Mouse (Mus musculus): Measurements from ENCODE around the gene Gm6482. TPM values are rescaled to one million over a fixed set of nuclear protein-coding genes. Genes with fewer than 3 reads are reported as not detected.

Gm6482 gene
- polyA plus RNA-seq (2012; rRNA removed) = not detected in 2 replicates

DNA sequence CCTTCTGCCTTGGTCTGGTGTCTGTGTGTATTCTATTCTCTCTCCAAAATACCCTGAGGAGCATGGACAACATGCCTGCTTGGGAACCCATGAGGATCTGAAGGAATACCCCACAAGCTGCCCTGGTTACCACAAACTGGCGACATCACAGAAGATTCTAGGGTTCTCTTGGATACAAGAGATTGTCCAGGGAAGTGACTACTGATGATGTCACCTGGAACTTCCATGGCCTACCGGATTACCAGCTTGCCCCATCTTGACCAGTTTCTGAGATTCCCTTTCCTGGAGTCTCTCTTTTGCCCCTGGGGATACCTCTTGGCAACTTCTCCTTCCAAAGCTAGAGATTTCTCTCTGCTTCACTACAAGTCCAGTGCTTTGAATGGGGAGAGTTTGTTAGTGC, at the start of gene Gm6482:
Gene Gm6482, minus strand, starts transcription at position 101 of the 400 bp plus-strand sequence.

DNA sequence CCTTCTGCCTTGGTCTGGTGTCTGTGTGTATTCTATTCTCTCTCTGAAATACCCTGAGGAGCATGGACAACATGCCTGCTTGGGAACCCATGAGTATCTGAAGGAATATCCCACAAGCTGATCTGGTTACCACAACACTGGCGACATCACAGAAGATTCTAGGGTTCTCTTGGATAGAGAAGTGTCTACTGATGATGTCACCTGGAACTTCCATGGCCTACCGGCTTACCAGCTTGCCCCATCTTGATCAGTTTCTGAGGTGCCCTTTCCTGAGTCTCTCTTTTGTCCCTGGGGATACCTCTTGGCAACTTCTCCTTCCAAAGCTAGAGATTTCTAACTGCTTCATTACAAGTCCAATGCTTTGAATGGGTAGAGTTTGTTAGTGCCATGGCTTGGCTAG, 45.3 kb upstream of the Gm6482 start, which contains the start of gene Gm7954:
Gene Gm7954, minus strand, starts transcription at position 101 of the 400 bp plus-strand sequence.

DNA sequence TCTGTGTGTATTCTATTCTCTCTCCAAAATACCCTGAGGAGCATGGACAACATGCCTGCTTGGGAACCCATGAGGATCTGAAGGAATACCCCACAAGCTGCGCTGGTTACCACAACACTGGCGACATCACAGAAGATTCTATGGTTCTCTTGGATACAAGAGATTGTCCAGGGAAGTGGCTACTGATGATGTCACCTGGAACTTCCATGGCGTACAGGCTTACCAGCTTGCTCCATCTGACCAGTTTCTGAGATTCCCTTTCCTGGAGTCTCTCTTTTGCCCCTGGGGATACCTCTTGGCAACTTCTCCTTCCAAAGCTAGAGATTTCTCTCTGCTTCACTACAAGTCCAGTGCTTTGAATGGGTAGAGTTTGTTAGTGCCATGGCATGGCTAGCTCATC, 21.8 kb downstream of the Gm6482 start, which contains the start of gene Gm7945:
Gene Gm7945, minus strand, starts transcription at position 101 of the 400 bp plus-strand sequence.

Other genes with a start within 250 kb of the Gm6482 start
- not detected in 2 replicates for gene Sftpd, start 223.1 kb downstream of the Gm6482 start, polyA plus RNA-seq (2012; rRNA removed)
- gene Gm2832, start 129.5 kb downstream of the Gm6482 start, polyA plus RNA-seq (2012; rRNA removed) = 0.40 and 0.55 TPM in 2 replicates
- not detected in 2 replicates for gene Gm5798, start 59.7 kb downstream of the Gm6482 start, polyA plus RNA-seq (2012; rRNA removed)
- not detected in 2 replicates for gene Gm7945, start 21.9 kb downstream of the Gm6482 start, polyA plus RNA-seq (2012; rRNA removed)
- not detected in 2 replicates for gene Gm7954, start 45.2 kb upstream of the Gm6482 start, polyA plus RNA-seq (2012; rRNA removed)
- gene Gm3486, start 81.2 kb upstream of the Gm6482 start, polyA plus RNA-seq (2012; rRNA removed) = not detected in 2 replicates
- gene Gm7970, start 147.3 kb upstream of the Gm6482 start, polyA plus RNA-seq (2012; rRNA removed) = not detected in 2 replicates
- not detected in 2 replicates for gene 1700049E17Rik2, start 164.9 kb upstream of the Gm6482 start, polyA plus RNA-seq (2012; rRNA removed)
- not detected in 2 replicates for gene Gm3072, start 216.3 kb upstream of the Gm6482 start, polyA plus RNA-seq (2012; rRNA removed)
- gene Gm3676, start 238.2 kb upstream of the Gm6482 start, polyA plus RNA-seq (2012; rRNA removed) = not detected in 2 replicates